Mouse (Mus musculus): ENCODE results near the gene Gpr162.

DNA sequence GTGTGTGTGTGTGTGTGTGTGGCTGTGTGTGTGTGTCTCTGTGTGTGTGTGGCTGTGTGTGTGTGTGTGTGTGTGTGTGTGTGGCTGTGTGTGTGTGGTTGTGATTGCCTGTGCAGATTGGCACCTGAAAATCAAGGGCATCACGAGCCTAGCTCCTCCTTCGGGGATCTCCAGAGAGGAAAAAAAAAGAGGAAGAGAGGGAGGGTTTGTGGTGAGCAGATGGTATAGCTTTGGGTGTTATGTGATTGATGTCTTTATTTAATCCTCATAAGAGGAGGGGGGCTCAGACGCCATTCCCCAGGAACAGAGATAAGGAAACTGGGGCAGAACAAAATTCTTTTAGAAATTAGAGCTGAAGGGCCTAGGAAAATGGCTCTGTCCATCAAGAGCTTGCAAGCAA is 34.6 kb upstream of the Gpr162 start:
- no peak for TF ChIP-seq GATA1 (IDR thresholded peaks at IDR 0.05; ENCODE audit: borderline replicate concordance, low read length)
- TF ChIP-seq FLI1 (IDR thresholded peaks at IDR 0.05; ENCODE audit: low read length) = no peak
